Mouse (Mus musculus) MEL (cell line): ENCODE results near the gene Ttc34.

Source experiments
- CTCF ChIP-seq, 3 experiments: IDR thresholded peaks in 2 of 3; conservative IDR thresholded peaks in 1 of 3; 2 replicates each; pipeline ENCODE4 v1.5.1; 2011 to 2012; ENCODE audit warnings: low read length in 3 of 3, low read depth in 2 of 3, mild to moderate bottlenecking in 2 of 3, improper control_type of control experiment in 1 of 3, inconsistent platforms in 1 of 3, mixed read lengths in 1 of 3, moderate library complexity in 1 of 3; ENCODE audit not compliant: control insufficient read depth in 1 of 3, insufficient read depth in 1 of 3, poor library complexity in 1 of 3, severe bottlenecking in 1 of 3
- E2F4 ChIP-seq: IDR thresholded peaks from 2 replicates; pipeline ENCODE4 v1.6.1; 2011; ENCODE audit warnings: low read depth, low read length, improper control_type of control experiment, borderline replicate concordance
- EP300 ChIP-seq, 2 experiments: IDR thresholded peaks; 2 replicates each; pipeline ENCODE4 v1.6.1; 2011; ENCODE audit warnings: improper control_type of control experiment in 2 of 2, low read length in 2 of 2, low read depth in 1 of 2, mild to moderate bottlenecking in 1 of 2
- GABPA ChIP-seq: IDR thresholded peaks from 2 replicates; pipeline ENCODE4 v1.6.1; 2012; ENCODE audit warnings: low read depth, mild to moderate bottlenecking, inconsistent platforms, low read length, improper control_type of control experiment, moderate library complexity
- MAX ChIP-seq: IDR thresholded peaks from 2 replicates; pipeline ENCODE4 v1.6.1; 2011; ENCODE audit warnings: low read length, improper control_type of control experiment
- MEF2A ChIP-seq: IDR thresholded peaks from 2 replicates; pipeline ENCODE4 v1.6.1; 2014; ENCODE audit warnings: low read depth, mild to moderate bottlenecking, inconsistent platforms, low read length, improper control_type of control experiment; ENCODE audit not compliant: poor library complexity, insufficient replicate concordance, severe bottlenecking; ENCODE audit errors: extremely low read depth
- MXI1 ChIP-seq: IDR thresholded peaks from 2 replicates; pipeline ENCODE4 v1.6.1; 2011; ENCODE audit warnings: mild to moderate bottlenecking, low read depth, low read length, improper control_type of control experiment
- NELFE ChIP-seq: IDR thresholded peaks from 2 replicates; pipeline ENCODE4 v1.6.1; 2011; ENCODE audit warnings: low read depth, low read length, improper control_type of control experiment
- POLR2A ChIP-seq, 2 experiments: IDR thresholded peaks; 2 replicates each; pipeline ENCODE4 v1.6.1; 2011 to 2012; ENCODE audit warnings: low read length in 2 of 2, mild to moderate bottlenecking in 2 of 2, control low read depth in 1 of 2, improper control_type of control experiment in 1 of 2, low read depth in 1 of 2, moderate library complexity in 1 of 2; ENCODE audit not compliant: control insufficient read depth in 1 of 2, insufficient read depth in 1 of 2, poor library complexity in 1 of 2
- RAD21 ChIP-seq: IDR thresholded peaks from 2 replicates; pipeline ENCODE4 v1.6.1; 2011; ENCODE audit warnings: mild to moderate bottlenecking, low read depth, low read length, improper control_type of control experiment
- SIN3A ChIP-seq: IDR thresholded peaks from 2 replicates; pipeline ENCODE4 v1.6.1; 2012; ENCODE audit warnings: low read length, improper control_type of control experiment, inconsistent platforms
- TAL1 ChIP-seq: IDR thresholded peaks from 2 replicates; pipeline ENCODE4 v1.6.1; 2012; ENCODE audit warnings: mild to moderate bottlenecking, inconsistent platforms, low read length, moderate library complexity, mixed read lengths
- ZC3H11A ChIP-seq: IDR thresholded peaks from 2 replicates; pipeline ENCODE4 v1.6.1; 2012; ENCODE audit warnings: low read depth, mild to moderate bottlenecking, inconsistent platforms, low read length, improper control_type of control experiment
- ZKSCAN1 ChIP-seq: IDR thresholded peaks from 2 replicates; pipeline ENCODE4 v1.6.1; 2012; ENCODE audit warnings: low read depth, mild to moderate bottlenecking, inconsistent platforms, low read length, improper control_type of control experiment, moderate library complexity

DNA sequence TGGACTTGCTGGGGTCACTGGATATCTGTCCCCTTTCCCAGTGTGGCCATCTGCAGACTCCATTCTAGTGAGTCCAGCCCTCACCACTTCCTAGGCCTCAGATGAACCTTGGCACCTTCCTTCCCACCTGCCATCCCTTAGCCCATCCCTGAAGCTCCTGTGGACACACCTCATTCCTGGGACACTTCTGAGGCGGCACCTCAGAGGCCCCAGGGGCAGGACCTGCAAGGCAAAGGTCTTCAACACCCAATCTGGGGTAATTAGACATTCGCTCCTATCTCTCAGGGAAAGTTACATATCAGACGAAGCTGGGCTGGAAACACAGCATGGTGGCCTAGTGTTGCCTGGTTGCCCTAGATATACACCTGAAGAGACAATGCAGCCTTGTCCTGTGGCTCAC is 77.4 kb downstream of the Ttc34 start:
- TF ChIP-seq TAL1 (no peak), ZC3H11A (no peak), EP300 (IDR thresholded peaks at IDR 0.05; ENCODE audit: low read depth in 1 of 2, low read length in 2 of 2) (no peak), E2F4 (no peak), CTCF (IDR thresholded peaks at IDR 0.05 in 2 of 3, conservative IDR thresholded peaks at IDR 0.05 in 1 of 3; ENCODE audit: control insufficient read depth in 1 of 3, insufficient read depth in 1 of 3, low read depth in 2 of 3, low read length in 3 of 3, poor library complexity in 1 of 3, severe bottlenecking in 1 of 3) (no peak), MEF2A (no peak), ZKSCAN1 (no peak), SIN3A (no peak), NELFE (no peak), MXI1 (no peak), MAX (no peak), RAD21 (no peak), GABPA (no peak), POLR2A (IDR thresholded peaks at IDR 0.05; ENCODE audit: control insufficient read depth in 1 of 2, insufficient read depth in 1 of 2, low read depth in 1 of 2, low read length in 2 of 2, poor library complexity in 1 of 2) (no peak)
